Mouse (Mus musculus): ENCODE data around the gene Inpp1. TPM values are rescaled to one million over a fixed set of nuclear protein-coding genes. Genes with fewer than 3 reads are reported as not detected.
A peak's percentile ranks its signal among the peaks of the same experiment; 100 is the strongest.

Inpp1 gene
- polyA plus RNA-seq, 1 experiment from 2014 or later, result 6.1 TPM

DNA sequence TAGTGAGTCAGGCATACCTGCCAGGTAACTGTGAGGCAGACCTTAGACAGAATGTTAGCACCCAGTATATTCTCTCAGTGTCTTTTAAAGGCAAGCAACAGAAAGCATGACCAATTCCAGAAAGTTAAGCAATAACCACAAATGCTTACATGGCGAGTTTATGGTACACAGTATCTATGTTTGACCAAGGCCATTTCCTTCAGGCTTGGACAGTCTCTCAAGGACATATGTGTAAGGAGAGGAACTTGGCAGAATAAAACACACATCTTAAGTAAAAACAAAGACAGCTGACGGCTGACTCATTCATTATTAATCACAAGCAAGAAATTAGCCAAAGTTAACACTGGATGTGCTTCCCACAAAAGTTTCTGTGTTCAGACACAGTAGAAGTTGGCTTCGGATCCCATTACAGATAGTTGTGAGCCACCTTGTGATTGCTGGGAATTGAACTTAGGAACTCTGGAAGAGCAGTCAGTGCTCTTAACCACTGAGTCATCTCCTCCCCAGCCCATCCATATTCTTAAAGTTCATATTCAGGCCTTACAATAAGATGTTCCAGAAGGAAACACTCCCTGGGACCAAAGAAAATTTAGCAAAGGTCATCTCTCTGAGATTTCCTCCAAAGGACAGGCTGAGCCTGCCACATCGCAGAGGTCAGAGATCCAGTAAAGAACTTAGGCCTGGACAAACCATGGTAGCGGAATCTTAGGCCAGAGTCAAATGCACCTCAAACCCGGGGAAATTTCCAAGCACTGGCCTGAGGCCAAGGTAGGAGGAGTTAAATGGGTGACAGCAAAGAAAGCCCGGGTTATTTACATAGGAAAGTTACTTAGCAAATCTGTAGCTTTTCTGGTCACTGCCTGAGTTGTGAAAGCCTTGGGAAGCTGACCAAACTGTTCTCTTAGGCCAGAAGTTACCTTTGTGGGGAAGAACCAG, 52.0 kb downstream of the Inpp1 start:
- Histone ChIP-seq H3K4me2 (replicated peaks; ENCODE audit: low read depth) (no peak overlapping the region), H3K4me1 (replicated peaks; ENCODE audit: control insufficient read depth, insufficient read depth) (no peaks in the 10 kb centered on the region), H3K4me3 (ENCODE audit: low read depth, low read length) (no peak overlapping the region), H3K27me3 (ENCODE audit: control insufficient read depth, insufficient read depth, low read length) (no peaks in the 10 kb centered on the region), H3K27ac (replicated peaks) (0 out of 2 replicates have a peak overlapping the region, but pooled peaks have one; percentile 24), H3K36me3 (ENCODE audit: control insufficient read depth, insufficient read depth, low read length) (no peaks in the 10 kb centered on the region), H3K9ac (ENCODE audit: low read length) (0 out of 2 replicates have a peak overlapping the region, but pooled peaks have one; percentile 4), H3K9me3 (ENCODE audit: control insufficient read depth, low read length) (no peaks in the 10 kb centered on the region)
- no peak for ATAC-seq (ENCODE audit: low FRiP score, low TSS enrichment)
- peak; percentile 21 for DNase-seq (ENCODE audit: low spot score)
- TF ChIP-seq EP300 (optimal IDR thresholded peaks at IDR 0.05), result no peak
- TF ChIP-seq CTCF (IDR thresholded peaks at IDR 0.05; ENCODE audit: low read depth), result no peak
- WGBS, result 49% methylated on average over 7 of the region's 7 CpGs

DNA sequence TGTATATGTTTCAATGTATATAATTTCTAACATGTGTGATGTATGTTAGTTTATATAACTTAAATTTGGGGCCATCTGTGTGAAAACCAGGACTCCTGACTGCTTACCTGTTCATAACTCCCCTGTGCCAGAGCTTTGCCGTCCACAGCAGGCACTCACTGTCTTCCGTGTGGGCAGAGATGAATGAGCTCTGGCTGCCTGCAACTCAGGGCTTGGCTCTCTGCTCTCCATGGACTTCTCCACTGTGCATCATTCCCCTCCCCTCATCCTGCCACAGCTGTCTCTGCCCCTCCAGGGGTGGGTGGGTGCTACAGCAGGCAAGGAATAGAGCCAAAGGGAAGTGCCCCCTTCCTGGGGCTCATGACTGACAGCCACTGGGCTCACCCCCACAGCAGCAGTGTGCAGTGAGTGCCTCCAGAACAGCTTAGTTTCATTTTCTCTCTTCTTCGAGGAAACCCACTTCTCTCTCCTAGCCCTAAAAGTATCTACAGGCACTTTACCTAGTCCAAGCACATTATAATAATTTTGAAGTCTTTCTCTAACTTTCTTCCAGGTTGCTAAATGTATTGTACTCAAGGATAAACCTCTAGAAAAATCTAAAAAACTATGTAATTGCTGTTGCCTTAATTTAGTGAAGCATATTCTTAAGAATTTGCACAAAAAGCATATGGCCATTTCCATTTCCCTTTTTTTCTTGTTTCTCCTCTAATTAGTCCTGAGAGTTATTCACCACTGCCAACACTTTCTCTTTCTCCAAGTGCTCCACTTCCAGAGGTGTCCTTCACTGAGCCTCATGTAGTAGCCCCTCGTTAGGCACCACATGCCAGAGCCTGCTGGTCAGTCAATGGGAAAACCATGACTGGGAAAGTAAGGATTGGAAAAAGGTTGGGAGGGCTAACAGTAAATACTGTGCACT, 53.3 kb downstream of the Inpp1 start:
- 0 out of 2 replicates have a peak overlapping the region, but pooled peaks have one; percentile 2 for H3K4me2 ChIP-seq (replicated peaks; ENCODE audit: low read depth)
- H3K36me3 ChIP-seq (ENCODE audit: control insufficient read depth, insufficient read depth, low read length), result no peaks in the 10 kb centered on the region
- TF ChIP-seq EP300 (optimal IDR thresholded peaks at IDR 0.05) (no peak), CTCF (IDR thresholded peaks at IDR 0.05; ENCODE audit: low read depth) (no peak)
- no peak overlapping the region for H3K4me3 ChIP-seq (ENCODE audit: low read depth, low read length)
- no peaks in the 10 kb centered on the region for H3K27me3 ChIP-seq (ENCODE audit: control insufficient read depth, insufficient read depth, low read length)
- no peak overlapping the region for H3K27ac ChIP-seq (replicated peaks)
- H3K9me3 ChIP-seq (ENCODE audit: control insufficient read depth, low read length), result no peaks in the 10 kb centered on the region
- H3K4me1 ChIP-seq (replicated peaks; ENCODE audit: control insufficient read depth, insufficient read depth), result no peaks in the 10 kb centered on the region
- ATAC-seq (ENCODE audit: low FRiP score, low TSS enrichment), result no peak
- no peak for DNase-seq (ENCODE audit: low spot score)
- no peak overlapping the region for H3K9ac ChIP-seq (ENCODE audit: low read length)
- 42% methylated on average over 4 of the region's 4 CpGs for WGBS

DNA sequence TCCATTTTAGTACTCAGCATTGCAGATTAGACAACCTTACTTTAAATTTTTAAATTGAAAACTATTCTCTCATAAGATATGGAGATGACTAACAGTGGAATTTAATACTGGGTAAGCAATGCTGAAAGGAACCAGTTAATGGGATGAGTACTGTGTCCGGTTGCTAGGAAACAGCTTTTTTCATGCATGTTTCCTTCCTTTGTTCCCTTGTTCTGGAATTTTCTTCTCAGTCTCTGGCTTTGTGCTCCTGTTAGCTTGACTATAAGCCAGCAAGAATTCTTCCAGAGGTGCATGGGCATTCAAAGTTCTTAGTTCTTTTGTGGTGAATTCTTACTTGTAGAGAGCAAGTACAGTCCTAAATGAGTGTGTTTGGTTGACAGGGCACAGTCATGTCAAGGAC, 59.3 kb downstream of the Inpp1 start:
- no peaks in the 10 kb centered on the region for H3K9me3 ChIP-seq (ENCODE audit: control insufficient read depth, low read length)

DNA sequence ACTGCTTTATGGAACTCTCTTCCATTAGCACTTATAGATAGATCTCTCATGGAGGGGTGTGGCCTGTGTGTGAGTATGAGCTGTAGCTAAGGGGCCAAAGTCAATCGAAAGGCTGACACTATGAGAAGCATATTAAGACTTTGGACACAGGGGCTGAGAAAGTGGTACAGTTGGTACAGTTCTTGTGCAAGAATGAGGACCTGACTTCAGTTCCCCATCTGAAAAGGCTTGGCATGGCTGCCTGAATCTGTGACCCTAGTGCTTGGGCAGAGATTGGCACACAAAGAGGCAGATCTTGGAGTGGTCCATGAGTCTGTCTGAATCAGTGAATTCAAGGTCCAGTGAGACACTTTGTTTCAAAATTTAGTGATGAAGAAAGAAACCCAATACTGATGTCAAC, 63.2 kb downstream of the Inpp1 start:
- no peaks in the 10 kb centered on the region for H3K36me3 ChIP-seq (ENCODE audit: control insufficient read depth, insufficient read depth, low read length)
- no peak overlapping the region for H3K27ac ChIP-seq (replicated peaks)
- 87% methylated on average over 1 of the region's 1 CpGs for WGBS
- no peak overlapping the region for H3K9ac ChIP-seq (ENCODE audit: low read length)
- H3K4me3 ChIP-seq (ENCODE audit: low read depth, low read length), result no peak overlapping the region
- TF ChIP-seq CTCF (IDR thresholded peaks at IDR 0.05; ENCODE audit: low read depth) (no peak), EP300 (optimal IDR thresholded peaks at IDR 0.05) (no peak)
- no peak overlapping the region for H3K4me2 ChIP-seq (replicated peaks; ENCODE audit: low read depth)
- no peaks in the 10 kb centered on the region for H3K4me1 ChIP-seq (replicated peaks; ENCODE audit: control insufficient read depth, insufficient read depth)
- DNase-seq (ENCODE audit: low spot score) (no peak), ATAC-seq (ENCODE audit: low FRiP score, low TSS enrichment) (no peak)
- no peaks in the 10 kb centered on the region for H3K9me3 ChIP-seq (ENCODE audit: control insufficient read depth, low read length)
- no peaks in the 10 kb centered on the region for H3K27me3 ChIP-seq (ENCODE audit: control insufficient read depth, insufficient read depth, low read length)

More for the DNA sequence above, 59.3 kb downstream of the Inpp1 start:
- Histone ChIP-seq H3K27me3 (ENCODE audit: control insufficient read depth, insufficient read depth, low read length) (no peaks in the 10 kb centered on the region), H3K4me1 (replicated peaks; ENCODE audit: control insufficient read depth, insufficient read depth) (no peaks in the 10 kb centered on the region), H3K9ac (ENCODE audit: low read length) (no peak overlapping the region), H3K27ac (replicated peaks) (no peak overlapping the region), H3K4me3 (ENCODE audit: low read depth, low read length) (no peak overlapping the region), H3K4me2 (replicated peaks; ENCODE audit: low read depth) (no peak overlapping the region), H3K36me3 (ENCODE audit: control insufficient read depth, insufficient read depth, low read length) (no peaks in the 10 kb centered on the region)
- DNase-seq (ENCODE audit: low spot score) (no peak), ATAC-seq (ENCODE audit: low FRiP score, low TSS enrichment) (no peak)
- WGBS, result 92% methylated on average over 1 of the region's 1 CpGs
- TF ChIP-seq EP300 (optimal IDR thresholded peaks at IDR 0.05), result no peak
- no peak for TF ChIP-seq CTCF (IDR thresholded peaks at IDR 0.05; ENCODE audit: low read depth)

DNA sequence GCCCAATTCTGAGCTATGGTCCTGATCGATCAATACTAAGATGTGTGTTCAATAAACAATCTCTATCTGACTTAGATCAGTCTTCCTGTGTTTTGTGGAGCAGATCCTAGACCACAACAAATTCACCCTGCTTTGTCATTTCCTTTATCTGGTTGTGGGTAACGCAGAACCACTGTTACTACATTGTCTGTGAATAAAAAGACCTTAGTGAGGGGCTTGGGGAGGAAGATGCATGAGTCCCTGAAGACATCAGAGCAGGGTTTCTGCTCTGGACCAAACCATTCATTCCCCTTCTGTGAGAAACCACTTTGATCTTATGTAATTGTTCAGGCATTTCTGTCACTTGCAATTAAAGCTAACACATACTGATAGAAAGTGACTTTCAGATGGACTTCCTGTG, 63.7 kb downstream of the Inpp1 start:
- H3K4me1 ChIP-seq (replicated peaks; ENCODE audit: control insufficient read depth, insufficient read depth), result no peaks in the 10 kb centered on the region
- no peaks in the 10 kb centered on the region for H3K27me3 ChIP-seq (ENCODE audit: control insufficient read depth, insufficient read depth, low read length)
- TF ChIP-seq CTCF (IDR thresholded peaks at IDR 0.05; ENCODE audit: low read depth) (no peak), EP300 (optimal IDR thresholded peaks at IDR 0.05) (no peak)
- no peak overlapping the region for H3K27ac ChIP-seq (replicated peaks)
- no peak overlapping the region for H3K4me2 ChIP-seq (replicated peaks; ENCODE audit: low read depth)
- no peaks in the 10 kb centered on the region for H3K36me3 ChIP-seq (ENCODE audit: control insufficient read depth, insufficient read depth, low read length)
- 88% methylated on average over 2 of the region's 2 CpGs for WGBS
- no peak overlapping the region for H3K9ac ChIP-seq (ENCODE audit: low read length)
- H3K4me3 ChIP-seq (ENCODE audit: low read depth, low read length), result no peak overlapping the region
- no peaks in the 10 kb centered on the region for H3K9me3 ChIP-seq (ENCODE audit: control insufficient read depth, low read length)
- DNase-seq (ENCODE audit: low spot score) (no peak), ATAC-seq (ENCODE audit: low FRiP score, low TSS enrichment) (no peak)

Measured in stomach, postnatal 0 days (tissue).